Mouse (Mus musculus) heart, embryonic 13.5 days (tissue): ENCODE data around the gene Irak2. TPM values are rescaled to one million over a fixed set of nuclear protein-coding genes. Genes with fewer than 3 reads are reported as not detected.
A peak's percentile ranks its signal among the peaks of the same experiment; 100 is the strongest.

Source experiments
- ATAC-seq: fragments of 200-750 bp; cut with Nextera tagmentation; 2 replicates; pipeline ENCODE4 v1.8.0; 2017; ENCODE audit warnings: moderate TSS enrichment; ENCODE audit not compliant: insufficient number of reproducible peaks, low FRiP score, low TSS enrichment; ENCODE audit errors: extremely low read depth
- H3K27ac ChIP-seq: fragments of 300-500 bp; sonication (generic); replicated peaks from 2 replicates; pipeline ENCODE4 v1.5.1; 2015; ENCODE audit warnings: moderate library complexity, mild to moderate bottlenecking, inconsistent platforms
- H3K27me3 ChIP-seq: fragments of 300-500 bp; sonication (generic); replicated peaks from 2 replicates; pipeline ENCODE4 v1.6.1; 2015; ENCODE audit warnings: mild to moderate bottlenecking, inconsistent platforms
- H3K36me3 ChIP-seq: fragments of 300-500 bp; sonication (generic); 2 replicates; pipeline ENCODE4 v1.6.1; 2015; ENCODE audit warnings: mild to moderate bottlenecking, inconsistent platforms
- H3K4me1 ChIP-seq: fragments of 300-500 bp; sonication (generic); 2 replicates; pipeline ENCODE4 v1.6.1; 2015; ENCODE audit warnings: inconsistent platforms
- H3K4me2 ChIP-seq: fragments of 300-500 bp; sonication (generic); 2 replicates; pipeline ENCODE4 v1.6.1; 2015; ENCODE audit warnings: inconsistent platforms, mild to moderate bottlenecking, moderate library complexity
- H3K4me3 ChIP-seq: fragments of 300-500 bp; sonication (generic); 2 replicates; pipeline ENCODE4 v1.5.1; 2015; ENCODE audit warnings: moderate library complexity, mild to moderate bottlenecking, inconsistent platforms
- H3K9ac ChIP-seq: fragments of 300-500 bp; sonication (generic); 2 replicates; pipeline ENCODE4 v1.6.1; 2015; ENCODE audit warnings: inconsistent platforms, mild to moderate bottlenecking, moderate library complexity
- H3K9me3 ChIP-seq: fragments of 300-500 bp; sonication (generic); 2 replicates; pipeline ENCODE4 v1.6.1; 2016; ENCODE audit warnings: inconsistent platforms
- WGBS: fragments of 180-500 bp; shearing (Covaris S2); methylation state at CpG from one replicate; pipeline ENCODE4 v1.1.7; 2015; ENCODE audit warnings: mixed read lengths; 5-methylcytosine and 5-hydroxymethylcytosine counted together
- polyA plus RNA-seq: library from polyadenylated mRNA; unstranded; fragments of >200 nt; fragmentation: Nextera tagmentation; extraction: Ambion mirVana; gene quantifications from 2 replicates; pipeline ENCODE4 v1.2.1, GENCODE M21; 2015

Gene Irak2
- polyA plus RNA-seq, 1 experiment from 2014 or later = 6.2 TPM

- WGBS = 67% methylated on average over 3 of the region's 3 CpGs
- 0 out of 2 replicates have a peak overlapping the region, but pooled peaks have one; percentile 24 for H3K27ac ChIP-seq
Measured at GRCm38 (mm10) chr6:113658226-113658625, 20.0 kb downstream of the Irak2 start.

GRCm38 (mm10) chr6:113659648-113660491, 21.6 kb downstream of the Irak2 start:
- Histone ChIP-seq H3K9ac (peak overlapping the region; percentile 50), H3K4me2 (no peak overlapping the region; the same call in 1 of the 2 replicates)
- no peak for ATAC-seq

More at GRCm38 (mm10) chr6:113658226-113658625, 20.0 kb downstream of the Irak2 start:
- H3K4me1 ChIP-seq = peaks cover 38% of the 10 kb centered on the region
- no peak for ATAC-seq
- no peak overlapping the region for H3K4me3 ChIP-seq
- H3K27me3 ChIP-seq = no peaks in the 10 kb centered on the region
- no peak overlapping the region for H3K9ac ChIP-seq
- H3K9me3 ChIP-seq = no peaks in the 10 kb centered on the region
- no peak overlapping the region for H3K4me2 ChIP-seq
- peaks cover 3% of the 10 kb centered on the region; the same call in 1 of the 2 replicates for H3K36me3 ChIP-seq

GRCm38 (mm10) chr6:113660492-113661352, 22.5 kb downstream of the Irak2 start:
- Histone ChIP-seq H3K4me3 (no peak overlapping the region), H3K9me3 (no peaks in the 10 kb centered on the region), H3K27ac (peak overlapping the region; percentile 76), H3K27me3 (no peaks in the 10 kb centered on the region), H3K36me3 (peaks cover 3% of the 10 kb centered on the region; the same call in 1 of the 2 replicates), H3K4me2 (no peak overlapping the region; the same call in 1 of the 2 replicates), H3K4me1 (peaks cover 33% of the 10 kb centered on the region), H3K9ac (peak overlapping the region; percentile 50; the same call in 1 of the 2 replicates)
- 60% methylated on average over 14 of the region's 14 CpGs for WGBS
- no peak for ATAC-seq

More at GRCm38 (mm10) chr6:113659648-113660491, 21.6 kb downstream of the Irak2 start:
- H3K36me3 ChIP-seq = peaks cover 3% of the 10 kb centered on the region; the same call in 1 of the 2 replicates
- 58% methylated on average over 8 of the region's 8 CpGs for WGBS
- peaks cover 33% of the 10 kb centered on the region for H3K4me1 ChIP-seq
- H3K27me3 ChIP-seq = no peaks in the 10 kb centered on the region
- peak overlapping the region; percentile 76 for H3K27ac ChIP-seq
- no peaks in the 10 kb centered on the region for H3K9me3 ChIP-seq
- no peak overlapping the region for H3K4me3 ChIP-seq

GRCm38 (mm10) chr6:113661353-113662241, 23.3 kb downstream of the Irak2 start:
- H3K9ac ChIP-seq = no peak overlapping the region
- peaks cover 33% of the 10 kb centered on the region for H3K4me1 ChIP-seq
- 54% methylated on average over 12 of the region's 12 CpGs for WGBS
- H3K27me3 ChIP-seq = no peaks in the 10 kb centered on the region
- no peak overlapping the region for H3K4me2 ChIP-seq
- peaks cover 3% of the 10 kb centered on the region; the same call in 1 of the 2 replicates for H3K36me3 ChIP-seq
- H3K4me3 ChIP-seq = no peak overlapping the region
- no peaks in the 10 kb centered on the region for H3K9me3 ChIP-seq
- 0 out of 2 replicates have a peak overlapping the region, but pooled peaks have one; percentile 76 for H3K27ac ChIP-seq
- ATAC-seq = no peak

- Histone ChIP-seq H3K4me2 (no peak overlapping the region), H3K9me3 (no peaks in the 10 kb centered on the region), H3K9ac (no peak overlapping the region), H3K27me3 (no peaks in the 10 kb centered on the region), H3K4me3 (no peak overlapping the region), H3K36me3 (peaks cover 3% of the 10 kb centered on the region; the same call in 1 of the 2 replicates), H3K27ac (no peak overlapping the region), H3K4me1 (peaks cover 34% of the 10 kb centered on the region)
- WGBS = 89% methylated on average over 8 of the region's 8 CpGs
- no peak for ATAC-seq
Measured at GRCm38 (mm10) chr6:113662964-113663700, 24.9 kb downstream of the Irak2 start.

- no peak overlapping the region for H3K27ac ChIP-seq
- peaks cover 3% of the 10 kb centered on the region; the same call in 1 of the 2 replicates for H3K36me3 ChIP-seq
- H3K9ac ChIP-seq = no peak overlapping the region
- no peaks in the 10 kb centered on the region for H3K9me3 ChIP-seq
- H3K4me1 ChIP-seq = peaks cover 42% of the 10 kb centered on the region
- 82% methylated on average over 7 of the region's 7 CpGs for WGBS
- H3K27me3 ChIP-seq = no peaks in the 10 kb centered on the region
- no peak for ATAC-seq
- no peak overlapping the region for H3K4me2 ChIP-seq
- no peak overlapping the region for H3K4me3 ChIP-seq
Measured at GRCm38 (mm10) chr6:113664305-113664704, 26.0 kb downstream of the Irak2 start.

GRCm38 (mm10) chr6:113667611-113668122, 29.4 kb downstream of the Irak2 start:
- Histone ChIP-seq H3K27ac (peak overlapping the region; percentile 77; the same call in 1 of the 2 replicates), H3K4me1 (peaks cover 22% of the 10 kb centered on the region), H3K9me3 (peaks cover 6% of the 10 kb centered on the region; the same call in 1 of the 2 replicates), H3K36me3 (peaks cover 12% of the 10 kb centered on the region), H3K4me2 (no peak overlapping the region), H3K4me3 (no peak overlapping the region), H3K9ac (no peak overlapping the region), H3K27me3 (no peaks in the 10 kb centered on the region)
- ATAC-seq = no peak
- 54% methylated on average over 8 of the region's 8 CpGs for WGBS

GRCm38 (mm10) chr6:113668287-113669154, 30.3 kb downstream of the Irak2 start:
- H3K4me2 ChIP-seq = peak overlapping the region; percentile 27
- no peaks in the 10 kb centered on the region for H3K27me3 ChIP-seq
- H3K4me3 ChIP-seq = no peak overlapping the region
- H3K36me3 ChIP-seq = peaks cover 9% of the 10 kb centered on the region
- peak overlapping the region; percentile 77 for H3K27ac ChIP-seq
- H3K9ac ChIP-seq = peak overlapping the region; percentile 59
- 42% methylated on average over 15 of the region's 15 CpGs for WGBS
- H3K4me1 ChIP-seq = peaks cover 22% of the 10 kb centered on the region
- H3K9me3 ChIP-seq = peaks cover 6% of the 10 kb centered on the region; the same call in 1 of the 2 replicates
- no peak for ATAC-seq

- 0 out of 2 replicates have a peak overlapping the region, but pooled peaks have one; percentile 77 for H3K27ac ChIP-seq
- H3K4me3 ChIP-seq = no peak overlapping the region
- H3K4me1 ChIP-seq = peaks cover 22% of the 10 kb centered on the region
- no peak overlapping the region for H3K9ac ChIP-seq
- no peak for ATAC-seq
- peaks cover 9% of the 10 kb centered on the region for H3K36me3 ChIP-seq
- WGBS = 54% methylated on average over 7 of the region's 7 CpGs
- H3K27me3 ChIP-seq = no peaks in the 10 kb centered on the region
- H3K4me2 ChIP-seq = no peak overlapping the region
- H3K9me3 ChIP-seq = peaks cover 6% of the 10 kb centered on the region; the same call in 1 of the 2 replicates
Measured at GRCm38 (mm10) chr6:113669821-113670220, 31.6 kb downstream of the Irak2 start.
